Mouse (Mus musculus): ENCODE results near the gene Sipa1l3. TPM values are rescaled to one million over a fixed set of nuclear protein-coding genes. Genes with fewer than 3 reads are reported as not detected.
A peak's percentile ranks its signal among the peaks of the same experiment; 100 is the strongest.

Gene Sipa1l3
- polyA plus RNA-seq, 1 experiment from 2014 or later: 4.5 TPM

- Histone ChIP-seq H3K9me3 (replicated peaks; ENCODE audit: control insufficient read depth, low read length) (no peaks in the 10 kb centered on the region), H3K27me3 (ENCODE audit: control insufficient read depth, insufficient read depth, low read length) (no peaks in the 10 kb centered on the region), H3K4me1 (ENCODE audit: control insufficient read depth, insufficient read depth, low read length) (peaks cover 11% of the 10 kb centered on the region), H3K9ac (replicated peaks; ENCODE audit: low read length) (no peak overlapping the region), H3K4me2 (ENCODE audit: low read depth, low read length) (no peak overlapping the region), H3K27ac (replicated peaks; ENCODE audit: low read depth, low read length) (no peak overlapping the region), H3K36me3 (replicated peaks; ENCODE audit: control insufficient read depth, insufficient read depth, low read depth, low read length) (no peaks in the 10 kb centered on the region), H3K4me3 (ENCODE audit: low read depth, low read length) (no peak overlapping the region)
- 35% methylated on average over 9 of the region's 9 CpGs for WGBS
- no peak for DNase-seq (ENCODE audit: low spot score)
- no peak for ATAC-seq (replicated peaks; ENCODE audit: insufficient number of reproducible peaks, low FRiP score, low TSS enrichment, low read depth)
Measured at GRCm38 (mm10) chr7:29313051-29313450, 205.4 kb downstream of the Sipa1l3 start.

- ATAC-seq (replicated peaks; ENCODE audit: insufficient number of reproducible peaks, low FRiP score, low TSS enrichment, low read depth) (no peak), DNase-seq (ENCODE audit: low spot score) (no peak)
- H3K4me3 ChIP-seq (ENCODE audit: low read depth, low read length): peak overlapping the region; percentile 40
- no peaks in the 10 kb centered on the region for H3K9me3 ChIP-seq (replicated peaks; ENCODE audit: control insufficient read depth, low read length)
- H3K36me3 ChIP-seq (replicated peaks; ENCODE audit: control insufficient read depth, insufficient read depth, low read depth, low read length): no peaks in the 10 kb centered on the region
- H3K27me3 ChIP-seq (ENCODE audit: control insufficient read depth, insufficient read depth, low read length): no peaks in the 10 kb centered on the region
- H3K27ac ChIP-seq (replicated peaks; ENCODE audit: low read depth, low read length): no peak overlapping the region
- whole genome bisulfite sequencing: 4% methylated on average over 5 of the region's 5 CpGs
- peaks cover 5% of the 10 kb centered on the region; the same call in 1 of the 2 replicates for H3K4me1 ChIP-seq (ENCODE audit: control insufficient read depth, insufficient read depth, low read length)
- peak overlapping the region; percentile 65 for H3K9ac ChIP-seq (replicated peaks; ENCODE audit: low read length)
- peak overlapping the region; percentile 87 for H3K4me2 ChIP-seq (ENCODE audit: low read depth, low read length)
Measured at GRCm38 (mm10) chr7:29309749-29310148, 208.7 kb downstream of the Sipa1l3 start.

GRCm38 (mm10) chr7:29309221-29309721, 209.2 kb downstream of the Sipa1l3 start:
- under 1% methylated on average over 36 of the region's 36 CpGs for WGBS

GRCm38 (mm10) chr7:29307350-29308104, 210.9 kb downstream of the Sipa1l3 start:
- DNase-seq (ENCODE audit: low spot score): peak; percentile 93
- Histone ChIP-seq H3K4me3 (ENCODE audit: low read depth, low read length) (peak overlapping the region; percentile 70), H3K27ac (replicated peaks; ENCODE audit: low read depth, low read length) (no peak overlapping the region), H3K9ac (replicated peaks; ENCODE audit: low read length) (peak overlapping the region; percentile 52), H3K4me1 (ENCODE audit: control insufficient read depth, insufficient read depth, low read length) (peaks cover 8% of the 10 kb centered on the region), H3K4me2 (ENCODE audit: low read depth, low read length) (peak overlapping the region; percentile 87), H3K9me3 (replicated peaks; ENCODE audit: control insufficient read depth, low read length) (no peaks in the 10 kb centered on the region), H3K27me3 (ENCODE audit: control insufficient read depth, insufficient read depth, low read length) (0 out of 2 replicates have a peak, but pooled peaks cover 2% of the 10 kb centered on the region), H3K36me3 (replicated peaks; ENCODE audit: control insufficient read depth, insufficient read depth, low read depth, low read length) (no peaks in the 10 kb centered on the region)
- WGBS: 1% methylated on average over 37 of the region's 42 CpGs
- peak; percentile 66 for ATAC-seq (replicated peaks; ENCODE audit: insufficient number of reproducible peaks, low FRiP score, low TSS enrichment, low read depth)

More at GRCm38 (mm10) chr7:29309221-29309721, 209.2 kb downstream of the Sipa1l3 start:
- Histone ChIP-seq H3K36me3 (replicated peaks; ENCODE audit: control insufficient read depth, insufficient read depth, low read depth, low read length) (no peaks in the 10 kb centered on the region), H3K4me3 (ENCODE audit: low read depth, low read length) (peak overlapping the region; percentile 40), H3K27me3 (ENCODE audit: control insufficient read depth, insufficient read depth, low read length) (0 out of 2 replicates have a peak, but pooled peaks cover 2% of the 10 kb centered on the region), H3K9ac (replicated peaks; ENCODE audit: low read length) (peak overlapping the region; percentile 65), H3K9me3 (replicated peaks; ENCODE audit: control insufficient read depth, low read length) (no peaks in the 10 kb centered on the region), H3K27ac (replicated peaks; ENCODE audit: low read depth, low read length) (no peak overlapping the region), H3K4me1 (ENCODE audit: control insufficient read depth, insufficient read depth, low read length) (peaks cover 6% of the 10 kb centered on the region), H3K4me2 (ENCODE audit: low read depth, low read length) (peak overlapping the region; percentile 87)
- peak; percentile 42 for DNase-seq (ENCODE audit: low spot score)
- no peak for ATAC-seq (replicated peaks; ENCODE audit: insufficient number of reproducible peaks, low FRiP score, low TSS enrichment, low read depth)

- Histone ChIP-seq H3K9me3 (replicated peaks; ENCODE audit: control insufficient read depth, low read length) (no peaks in the 10 kb centered on the region), H3K27me3 (ENCODE audit: control insufficient read depth, insufficient read depth, low read length) (0 out of 2 replicates have a peak, but pooled peaks cover 2% of the 10 kb centered on the region), H3K4me3 (ENCODE audit: low read depth, low read length) (no peak overlapping the region), H3K36me3 (replicated peaks; ENCODE audit: control insufficient read depth, insufficient read depth, low read depth, low read length) (no peaks in the 10 kb centered on the region), H3K4me2 (ENCODE audit: low read depth, low read length) (no peak overlapping the region), H3K27ac (replicated peaks; ENCODE audit: low read depth, low read length) (no peak overlapping the region), H3K9ac (replicated peaks; ENCODE audit: low read length) (no peak overlapping the region), H3K4me1 (ENCODE audit: control insufficient read depth, insufficient read depth, low read length) (peaks cover 8% of the 10 kb centered on the region)
- WGBS: 24% methylated on average over 7 of the region's 7 CpGs
- no peak for ATAC-seq (replicated peaks; ENCODE audit: insufficient number of reproducible peaks, low FRiP score, low TSS enrichment, low read depth)
- DNase-seq (ENCODE audit: low spot score): peak; percentile 82
Measured at GRCm38 (mm10) chr7:29306619-29307018, 211.8 kb downstream of the Sipa1l3 start.

GRCm38 (mm10) chr7:29306108-29306507, 212.3 kb downstream of the Sipa1l3 start:
- no peak overlapping the region for H3K4me2 ChIP-seq (ENCODE audit: low read depth, low read length)
- H3K9me3 ChIP-seq (replicated peaks; ENCODE audit: control insufficient read depth, low read length): no peaks in the 10 kb centered on the region
- 34% methylated on average over 7 of the region's 7 CpGs for WGBS
- no peaks in the 10 kb centered on the region for H3K36me3 ChIP-seq (replicated peaks; ENCODE audit: control insufficient read depth, insufficient read depth, low read depth, low read length)
- no peak for ATAC-seq (replicated peaks; ENCODE audit: insufficient number of reproducible peaks, low FRiP score, low TSS enrichment, low read depth)
- H3K4me1 ChIP-seq (ENCODE audit: control insufficient read depth, insufficient read depth, low read length): peaks cover 8% of the 10 kb centered on the region
- no peak overlapping the region for H3K4me3 ChIP-seq (ENCODE audit: low read depth, low read length)
- no peak for DNase-seq (ENCODE audit: low spot score)
- no peak overlapping the region for H3K27ac ChIP-seq (replicated peaks; ENCODE audit: low read depth, low read length)
- 0 out of 2 replicates have a peak, but pooled peaks cover 2% of the 10 kb centered on the region for H3K27me3 ChIP-seq (ENCODE audit: control insufficient read depth, insufficient read depth, low read length)
- no peak overlapping the region for H3K9ac ChIP-seq (replicated peaks; ENCODE audit: low read length)

- Histone ChIP-seq H3K4me1 (ENCODE audit: control insufficient read depth, insufficient read depth, low read length) (peaks cover 8% of the 10 kb centered on the region), H3K36me3 (replicated peaks; ENCODE audit: control insufficient read depth, insufficient read depth, low read depth, low read length) (no peaks in the 10 kb centered on the region), H3K9me3 (replicated peaks; ENCODE audit: control insufficient read depth, low read length) (no peaks in the 10 kb centered on the region), H3K27ac (replicated peaks; ENCODE audit: low read depth, low read length) (no peak overlapping the region; the same call in 1 of the 2 replicates), H3K4me3 (ENCODE audit: low read depth, low read length) (peak overlapping the region; percentile 58), H3K27me3 (ENCODE audit: control insufficient read depth, insufficient read depth, low read length) (0 out of 2 replicates have a peak, but pooled peaks cover 2% of the 10 kb centered on the region), H3K4me2 (ENCODE audit: low read depth, low read length) (peak overlapping the region; percentile 87), H3K9ac (replicated peaks; ENCODE audit: low read length) (peak overlapping the region; percentile 63)
- DNase-seq (ENCODE audit: low spot score) (no peak), ATAC-seq (replicated peaks; ENCODE audit: insufficient number of reproducible peaks, low FRiP score, low TSS enrichment, low read depth) (no peak)
- WGBS: 22% methylated on average over 9 of the region's 9 CpGs
Measured at GRCm38 (mm10) chr7:29305263-29305988, 213.0 kb downstream of the Sipa1l3 start.
